Comparison of ENCODE assay signal across 11 mouse cellular contexts in the genomic region with DNA sequence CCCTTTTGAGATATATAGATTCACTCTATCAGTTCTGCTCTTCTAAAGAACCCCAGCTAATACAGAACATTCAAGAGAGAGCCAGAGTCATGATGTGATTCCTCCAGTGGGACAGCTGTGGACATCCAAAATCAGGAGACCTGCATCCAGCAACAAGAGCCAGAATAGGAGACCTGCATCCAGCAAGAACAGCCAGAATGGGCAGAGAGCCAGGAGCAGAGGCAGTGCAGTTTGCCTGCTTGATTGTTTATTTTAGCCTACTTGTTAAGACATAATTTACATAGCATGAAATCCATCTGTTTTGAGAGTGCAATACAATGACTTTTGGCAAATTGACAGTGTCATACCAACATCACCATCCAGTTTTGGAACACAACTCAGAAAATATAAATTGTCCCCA.
DNase-seq lines count a peak whose midpoint lies in the region; ATAC-seq and TF ChIP-seq lines count a peak whose summit lies in the region.
"Had no signal": no experiment of that assay in that cellular context is flagged by ENCODE, and none has a peak within 500 bp of the region (broad histone marks: within the 10 kb centered on the region; RNA-seq: fewer than 3 reads in every experiment).

No protein-coding gene starts in this region.

- no peak for ATAC-seq in kidney, embryonic 15.5 days (replicated peaks; ENCODE audit: low FRiP score)
- ATAC-seq in megakaryocyte progenitor cell, adult 5-6 weeks (replicated peaks; ENCODE audit: poor library complexity) = no peak
- ATAC-seq: midbrain, embryonic 13.5 days had no signal

- no peaks in the 10 kb centered on the region for H3K36me3 ChIP-seq in kidney, adult 2 months (ENCODE audit: control insufficient read depth, insufficient read depth, low read length)
- no peaks in the 10 kb centered on the region for H3K36me3 ChIP-seq in kidney, embryonic 15.5 days
- H3K36me3 ChIP-seq: heart, embryonic 10.5 days; limb, embryonic 13.5 days; midbrain, embryonic 13.5 days had no signal

- H3K9ac ChIP-seq in kidney, embryonic 15.5 days = no peak overlapping the region
- H3K9ac ChIP-seq: limb, embryonic 13.5 days; midbrain, embryonic 13.5 days had no signal

- H3K9me3 ChIP-seq in kidney, embryonic 15.5 days (replicated peaks) = no peaks in the 10 kb centered on the region
- H3K9me3 ChIP-seq: heart, embryonic 10.5 days; limb, embryonic 13.5 days had no signal

- no peak overlapping the region for H3K4me3 ChIP-seq in kidney, adult 2 months (ENCODE audit: insufficient read depth, low read depth, low read length)
- H3K4me3 ChIP-seq in kidney, embryonic 15.5 days (replicated peaks) = no peak overlapping the region
- H3K4me3 ChIP-seq: heart, embryonic 10.5 days; limb, embryonic 13.5 days; midbrain, embryonic 13.5 days had no signal

- TF ChIP-seq POLR2A in kidney, adult 2 months (IDR thresholded peaks at IDR 0.05; ENCODE audit: low read depth, low read length) = no peak

- no peak overlapping the region for H3K4me2 ChIP-seq in kidney, embryonic 15.5 days
- H3K4me2 ChIP-seq: limb, embryonic 13.5 days; midbrain, embryonic 13.5 days had no signal

- peaks cover 3% of the 10 kb centered on the region; the same call in 1 of the 2 replicates for H3K4me1 ChIP-seq in kidney, adult 2 months (ENCODE audit: control insufficient read depth, insufficient read depth, low read length)
- no peaks in the 10 kb centered on the region for H3K4me1 ChIP-seq in kidney, embryonic 15.5 days
- H3K4me1 ChIP-seq: midbrain, embryonic 13.5 days had no signal

- DNase-seq in adrenal gland, postnatal 10 days = peak; percentile 30
- no peak for DNase-seq in adrenal gland, adult 2 months
- DNase-seq in kidney, adult 2 months = peak; percentile 49
- peak; percentile 55 for DNase-seq in urinary bladder, postnatal 14 days (ENCODE audit: low spot score)
- DNase-seq in urinary bladder, adult 18-20 months (ENCODE audit: low spot score in 2 of 2) = no peak
- no peak for DNase-seq in thymus, postnatal 10 days (ENCODE audit: low spot score in 2 of 2)

- no peak overlapping the region for H3K27ac ChIP-seq in kidney, adult 2 months (ENCODE audit: insufficient read depth, low read depth, low read length)
- H3K27ac ChIP-seq in kidney, embryonic 15.5 days = no peak overlapping the region
- H3K27ac ChIP-seq: heart, embryonic 10.5 days; limb, embryonic 13.5 days; midbrain, embryonic 13.5 days had no signal

- H3K27me3 ChIP-seq in kidney, adult 2 months (replicated peaks; ENCODE audit: control insufficient read depth, insufficient read depth, low read length) = no peaks in the 10 kb centered on the region
- H3K27me3 ChIP-seq in kidney, embryonic 15.5 days = no peaks in the 10 kb centered on the region
- H3K27me3 ChIP-seq: limb, embryonic 13.5 days; midbrain, embryonic 13.5 days had no signal

- no peak for TF ChIP-seq CTCF in kidney, adult 2 months (conservative IDR thresholded peaks at IDR 0.05; ENCODE audit: insufficient read depth, insufficient read length, low read depth, low read length)

Comparison
In these comparisons a context has a peak if more than half of its experiments do, and no peak if none do; other contexts are left out.
1. DNase-seq: peak in adrenal gland, postnatal 10 days (single experiment), kidney, adult 2 months (single experiment) and urinary bladder, postnatal 14 days (single experiment); none in adrenal gland, adult 2 months (single experiment), urinary bladder, adult 18-20 months (0 of 2) and thymus, postnatal 10 days (0 of 2).